Mouse (Mus musculus): ENCODE measurements around the gene Zfp866.

DNA sequence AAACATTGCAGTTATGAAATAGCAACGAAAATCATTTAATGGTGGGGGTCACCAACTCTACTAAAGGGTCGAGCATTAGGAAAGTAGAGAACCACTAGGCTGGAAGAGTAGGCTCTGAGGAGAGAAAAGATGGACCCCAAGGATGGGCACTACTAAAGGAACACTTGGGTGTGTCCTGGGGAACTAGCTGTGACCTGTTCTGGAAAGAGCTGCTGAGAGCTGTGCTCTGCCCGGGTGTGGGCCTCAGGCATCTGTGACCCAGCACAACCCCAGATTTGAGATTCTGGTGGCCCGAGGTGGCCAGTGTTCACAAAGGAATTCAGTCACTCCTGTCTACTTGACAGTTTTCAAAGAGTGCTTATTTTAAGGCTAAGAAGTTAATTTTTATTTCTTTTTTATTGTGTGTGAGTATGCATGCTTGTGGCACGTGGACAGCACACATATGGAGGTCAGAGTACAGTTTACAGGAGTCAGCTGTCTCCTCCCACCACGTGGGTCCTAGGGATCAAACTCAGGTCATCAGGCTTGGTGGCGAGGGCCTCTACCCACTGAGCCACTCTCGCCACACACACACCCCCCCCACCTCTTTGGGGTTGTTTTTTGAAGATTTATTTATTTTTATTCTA lies 46.2 kb upstream of the Zfp866 start:
- TF ChIP-seq USF1 (IDR thresholded peaks at IDR 0.05; ENCODE audit: low read depth): no peak
- no peak for TF ChIP-seq CEBPB (IDR thresholded peaks at IDR 0.05; ENCODE audit: insufficient read depth, poor library complexity, severe bottlenecking)
- no peak for TF ChIP-seq POLR2A (IDR thresholded peaks at IDR 0.05; ENCODE audit: insufficient read length, low read depth)
- no peak for TF ChIP-seq POLR2AphosphoS2 (IDR thresholded peaks at IDR 0.05; ENCODE audit: insufficient read length, low read depth)
- TF ChIP-seq SRF (IDR thresholded peaks at IDR 0.05; ENCODE audit: control insufficient read depth, insufficient read length, low read depth): no peak
- TF ChIP-seq E2F4 (IDR thresholded peaks at IDR 0.05; ENCODE audit: insufficient read depth): no peak

Data from myocyte (in vitro differentiated cells).